Mouse (Mus musculus) frontal cortex, postnatal 25 days (tissue): ENCODE results near the gene Gar1.

Experiments
- DNase-seq, 2 experiments: peaks; one replicate each; pipeline ENCODE4 v3.0.0; 2022; ENCODE audit warnings: low spot score in 2 of 2

The Gar1 gene

DNA sequence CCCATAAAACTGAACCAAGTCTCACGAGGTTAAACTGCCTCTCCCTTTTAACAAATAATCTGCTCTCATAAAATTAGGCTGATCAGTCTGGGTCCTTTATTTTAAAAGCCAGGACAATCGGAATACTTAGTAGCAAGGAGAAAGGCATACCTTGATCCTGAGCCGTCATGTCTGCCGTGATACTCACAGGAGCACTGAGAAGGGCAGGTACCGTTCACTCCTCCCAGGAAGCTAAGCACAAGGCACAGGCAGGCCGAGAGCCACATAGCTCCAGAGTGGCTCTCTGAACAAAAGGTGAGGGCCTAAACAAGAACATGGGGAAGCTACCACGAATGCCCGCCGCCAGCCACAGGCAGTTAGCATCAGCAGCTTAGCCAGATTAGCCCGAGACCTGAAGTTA, 27.4 kb downstream of the Gar1 start, which contains the start of gene Lrit3:
Gene Lrit3, minus strand, starts transcription at position 266 of the 400 bp plus-strand sequence.
- no peak for DNase-seq

DNA sequence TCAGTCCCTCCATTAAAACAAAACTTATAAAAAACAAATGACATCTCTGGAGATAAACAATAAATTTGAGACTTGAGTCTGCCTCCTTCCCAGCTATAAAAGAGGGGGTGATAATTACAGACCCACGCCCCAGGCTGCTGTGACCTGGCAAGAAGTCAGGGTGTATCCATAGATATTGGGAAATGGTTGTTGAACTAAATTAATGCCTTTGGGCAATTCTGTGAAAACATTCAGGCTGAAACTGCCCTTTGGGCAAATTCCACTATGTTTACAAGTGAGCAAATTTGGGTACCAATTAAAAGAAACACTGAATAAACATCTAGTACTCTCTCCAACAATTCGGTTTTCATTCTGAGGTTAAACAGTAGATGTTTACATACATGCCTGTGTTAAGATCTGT, 32.2 kb downstream of the Gar1 start:
- DNase-seq = no peak

DNA sequence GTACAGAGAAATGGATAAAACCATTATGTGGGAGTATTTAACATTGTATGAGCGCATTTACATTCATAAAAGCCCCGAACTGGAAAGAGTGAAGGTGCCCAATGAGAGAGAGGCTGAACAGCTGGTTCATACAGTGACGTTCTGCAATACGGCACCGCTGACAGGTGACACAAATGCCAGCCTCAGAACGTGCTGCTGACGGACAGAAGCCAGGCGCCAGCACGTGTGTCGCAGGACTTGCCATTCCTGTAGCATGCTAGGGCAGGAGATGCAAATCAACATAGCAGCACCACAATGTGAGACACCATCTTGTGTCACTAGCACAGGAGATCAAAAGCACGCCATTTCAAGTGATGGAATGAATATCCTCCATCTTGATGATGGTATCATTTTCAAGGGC, 32.6 kb downstream of the Gar1 start:
- no peak for DNase-seq

DNA sequence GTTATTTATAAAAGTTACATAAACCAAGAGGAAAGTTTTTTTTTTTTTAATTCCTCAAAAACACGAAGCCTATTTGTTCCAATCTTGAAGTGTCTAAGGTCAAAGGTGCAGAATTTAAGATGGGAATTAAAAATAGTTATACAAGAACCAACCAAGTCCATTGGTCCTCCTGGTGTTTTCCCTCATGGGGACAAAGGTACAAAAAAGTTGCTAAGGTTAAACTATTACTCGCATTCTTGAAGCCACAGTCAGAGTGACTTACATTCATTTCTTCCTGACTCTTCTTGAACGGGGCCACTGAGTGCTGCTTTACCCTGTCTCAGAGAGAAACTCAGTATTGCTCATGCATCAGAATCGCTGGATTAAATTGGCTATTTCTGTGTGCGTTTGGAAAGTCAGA, 33.9 kb downstream of the Gar1 start:
- no peak for DNase-seq

DNA sequence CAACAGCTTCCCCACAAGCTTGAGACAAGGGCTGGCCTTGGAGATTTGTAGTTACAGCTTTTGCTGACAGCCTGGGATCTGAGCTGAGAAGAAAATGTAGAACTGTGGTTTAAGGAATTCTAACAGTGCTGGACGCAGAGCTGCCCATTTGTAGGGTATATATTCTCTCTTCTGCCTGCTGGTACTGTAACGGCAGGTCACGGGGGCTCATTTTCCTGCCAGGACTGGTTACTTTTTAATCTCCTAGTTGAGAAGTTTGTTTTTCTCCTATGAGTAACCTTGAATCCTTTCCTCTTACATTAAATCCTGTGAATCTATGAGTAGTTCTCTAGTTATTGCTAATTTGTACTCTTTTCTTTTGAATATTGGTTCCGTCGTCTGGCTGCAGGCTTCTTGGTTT, 37.4 kb downstream of the Gar1 start:
- DNase-seq = no peak

DNA sequence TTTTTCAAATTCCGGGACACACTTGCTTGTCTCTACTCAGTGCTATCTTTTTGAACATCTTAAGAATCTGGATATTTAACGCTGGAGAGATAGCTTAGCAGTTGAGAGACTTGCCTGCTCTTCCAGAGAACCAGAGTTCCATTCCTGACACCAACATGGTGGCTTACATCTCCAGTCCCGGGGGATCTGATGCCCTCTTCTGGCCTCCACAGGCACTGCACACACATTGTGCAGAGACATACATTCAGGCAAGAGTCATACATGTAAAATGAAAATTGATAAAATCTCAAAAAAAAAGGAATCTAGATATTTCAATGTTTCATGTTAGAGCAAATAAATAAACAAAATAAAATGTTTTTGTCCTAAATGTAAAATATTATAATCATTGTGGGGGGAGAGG, 48.5 kb downstream of the Gar1 start:
- no peak for DNase-seq

DNA sequence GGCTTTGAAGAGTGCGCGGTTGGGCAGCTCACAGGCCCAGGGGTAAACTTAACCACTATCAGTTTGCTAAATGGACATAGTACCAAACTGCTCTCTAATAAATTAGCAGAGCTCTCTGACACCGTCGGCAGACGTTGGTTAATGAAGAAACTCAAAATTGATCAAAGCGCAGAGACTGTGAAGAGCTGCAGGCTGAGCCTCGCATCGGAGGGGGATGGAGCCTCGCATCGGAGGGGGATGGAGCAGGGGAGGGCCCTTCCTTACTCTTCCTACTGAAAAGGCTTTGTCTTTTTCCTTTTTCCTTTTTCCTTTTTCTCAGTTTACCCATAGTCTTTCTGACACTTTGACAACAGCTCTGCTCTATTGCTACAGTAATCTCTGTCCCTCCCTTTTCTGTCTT, 49.8 kb downstream of the Gar1 start:
- no peak for DNase-seq
